Mouse (Mus musculus): ENCODE measurements around the gene Eif4a2. TPM values are rescaled to one million over a fixed set of nuclear protein-coding genes. Genes with fewer than 3 reads are reported as not detected.
"Not testable (repeated sequence)": the region's sequence is repeated elsewhere in the genome, so short reads cannot be mapped to it uniquely, and the experiment has no call there.

The Eif4a2 gene
- total and polyA plus RNA-seq, 3 experiments: 358 to 660 (median 475) TPM

DNA sequence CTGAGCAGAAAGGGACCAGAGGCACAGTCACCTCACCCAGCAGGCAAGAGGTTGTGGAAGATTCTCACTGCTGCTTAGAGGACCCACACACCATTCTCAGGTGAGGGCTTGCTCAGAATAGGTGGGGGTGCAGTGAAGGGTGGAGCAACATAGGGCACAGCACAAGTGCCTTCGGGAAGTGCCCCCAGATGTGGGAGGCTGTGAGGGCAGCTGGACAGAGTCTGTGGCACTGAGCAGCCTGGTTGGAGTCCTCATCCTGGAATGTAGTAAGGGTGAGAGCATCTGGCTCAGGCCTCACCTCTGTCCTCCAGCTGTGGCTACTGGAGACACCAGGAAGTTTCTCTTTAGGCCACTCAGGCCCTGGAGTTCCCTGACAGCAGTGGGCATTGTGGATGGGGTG is 10.4 kb upstream of the Eif4a2 start:
- H3K4me3 ChIP-seq (replicated peaks in 1 of 3; ENCODE audit: low read depth in 2 of 3, low read length in 2 of 3, poor library complexity in 1 of 3); dilution Hi-C loops (cut with MboI; ENCODE audit: extremely low pct_ligation_motif_present, extremely low pct_unique_long_range_greater_than_20kb, low sequenced_read_pairs); H3K27ac ChIP-seq (ENCODE audit: insufficient read depth, low read depth); in situ Hi-C loops (cut with MboI; ENCODE audit: low pct_ligation_motif_present, low pct_unique_long_range_greater_than_20kb, low sequenced_read_pairs); H3K9me3 ChIP-seq (replicated peaks; ENCODE audit: low read length); H3K9ac ChIP-seq (ENCODE audit: insufficient read depth, low read depth); H3K27me3 ChIP-seq (replicated peaks); H3K79me2 ChIP-seq (replicated peaks; ENCODE audit: control insufficient read depth, extremely low read depth, insufficient read depth, poor library complexity, severe bottlenecking); H3K4me2 ChIP-seq (ENCODE audit: insufficient read depth, low read depth, poor library complexity, severe bottlenecking); DNase-seq (ENCODE audit: extremely low read depth): not testable (repeated sequence)
- Histone ChIP-seq H3K4me1 (ENCODE audit: control insufficient read depth in 1 of 2, insufficient read depth in 2 of 2) (peaks cover 6 to 56% of the 10 kb centered on the region in 2 experiments), H3K36me3 (replicated peaks in 1 of 2; ENCODE audit: control insufficient read depth in 1 of 2, insufficient read depth in 1 of 2, low read length in 1 of 2) (peaks cover 0 to 17% of the 10 kb centered on the region in 2 experiments)

DNA sequence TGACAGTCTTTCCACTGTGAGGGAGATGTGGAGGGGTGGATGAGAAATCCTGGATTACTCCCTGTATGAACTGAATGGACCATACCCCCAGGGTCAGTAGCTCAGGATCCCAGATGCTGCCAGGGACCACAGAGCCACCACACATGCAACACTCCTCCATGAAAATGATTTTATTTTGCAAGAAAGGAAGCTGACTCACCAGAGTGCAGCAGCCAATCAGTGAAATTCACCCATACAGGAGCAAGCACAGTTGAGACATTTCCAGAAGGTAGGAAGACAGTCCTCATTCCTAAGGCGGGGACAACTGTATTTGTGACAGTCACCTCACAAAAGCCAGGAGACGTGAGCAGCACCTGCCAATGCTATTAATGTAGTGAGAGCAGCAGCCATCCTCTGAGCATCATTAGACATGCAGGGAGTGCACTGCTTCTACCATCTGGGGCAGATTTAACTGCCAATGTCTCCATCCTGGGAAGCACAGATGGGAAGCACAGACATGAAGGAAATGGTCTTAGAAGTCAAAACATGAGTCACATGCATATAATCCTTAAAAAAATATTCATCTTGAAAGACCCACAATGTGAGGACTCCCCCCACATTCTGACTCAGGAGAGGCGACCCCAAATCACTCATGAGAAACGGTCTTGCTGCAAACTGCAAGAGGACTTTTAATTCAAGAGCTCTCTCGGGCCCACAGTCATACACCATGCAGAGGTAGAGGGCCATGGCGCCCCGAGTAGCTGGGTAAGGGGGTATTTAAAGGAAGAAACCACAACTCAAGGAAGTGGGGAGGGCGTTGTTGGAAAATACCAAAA is 9.7 kb upstream of the Eif4a2 start:
- Histone ChIP-seq H3K36me3 (replicated peaks in 1 of 2; ENCODE audit: control insufficient read depth in 1 of 2, insufficient read depth in 1 of 2, low read length in 1 of 2) (peaks cover 0 to 17% of the 10 kb centered on the region in 2 experiments), H3K4me1 (ENCODE audit: control insufficient read depth in 1 of 2, insufficient read depth in 2 of 2) (peaks cover 6 to 56% of the 10 kb centered on the region in 2 experiments)
- DNase-seq (ENCODE audit: extremely low read depth); in situ Hi-C loops (cut with MboI; ENCODE audit: low pct_ligation_motif_present, low pct_unique_long_range_greater_than_20kb, low sequenced_read_pairs); H3K9me3 ChIP-seq (replicated peaks; ENCODE audit: low read length); H3K4me2 ChIP-seq (ENCODE audit: insufficient read depth, low read depth, poor library complexity, severe bottlenecking); H3K27ac ChIP-seq (ENCODE audit: insufficient read depth, low read depth); dilution Hi-C loops (cut with MboI; ENCODE audit: extremely low pct_ligation_motif_present, extremely low pct_unique_long_range_greater_than_20kb, low sequenced_read_pairs); H3K27me3 ChIP-seq (replicated peaks); H3K9ac ChIP-seq (ENCODE audit: insufficient read depth, low read depth); H3K79me2 ChIP-seq (replicated peaks; ENCODE audit: control insufficient read depth, extremely low read depth, insufficient read depth, poor library complexity, severe bottlenecking); H3K4me3 ChIP-seq (replicated peaks in 1 of 3; ENCODE audit: low read depth in 2 of 3, low read length in 2 of 3, poor library complexity in 1 of 3): not testable (repeated sequence)

DNA sequence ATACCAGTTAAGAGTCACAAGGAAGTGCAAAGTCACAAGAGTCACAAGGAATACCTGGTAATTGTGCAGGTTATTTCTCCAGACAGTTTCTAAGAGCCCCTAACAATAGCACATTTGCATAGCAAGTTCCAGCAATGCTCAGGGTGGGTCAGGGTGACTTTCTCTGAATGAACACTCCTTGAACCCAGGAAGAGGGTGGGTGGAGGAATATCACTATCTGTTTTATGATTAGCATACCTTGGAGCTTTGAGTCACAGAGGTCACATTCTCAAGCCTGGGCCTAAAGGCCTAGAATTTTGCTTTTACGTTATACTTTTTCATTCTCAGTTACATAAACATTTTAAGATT is 9.2 kb upstream of the Eif4a2 start:
- H3K4me3 ChIP-seq (replicated peaks in 1 of 3; ENCODE audit: low read depth in 2 of 3, low read length in 2 of 3, poor library complexity in 1 of 3); H3K27me3 ChIP-seq (replicated peaks); H3K4me2 ChIP-seq (ENCODE audit: insufficient read depth, low read depth, poor library complexity, severe bottlenecking); H3K79me2 ChIP-seq (replicated peaks; ENCODE audit: control insufficient read depth, extremely low read depth, insufficient read depth, poor library complexity, severe bottlenecking); dilution Hi-C loops (cut with MboI; ENCODE audit: extremely low pct_ligation_motif_present, extremely low pct_unique_long_range_greater_than_20kb, low sequenced_read_pairs); in situ Hi-C loops (cut with MboI; ENCODE audit: low pct_ligation_motif_present, low pct_unique_long_range_greater_than_20kb, low sequenced_read_pairs); H3K9ac ChIP-seq (ENCODE audit: insufficient read depth, low read depth); H3K9me3 ChIP-seq (replicated peaks; ENCODE audit: low read length); H3K27ac ChIP-seq (ENCODE audit: insufficient read depth, low read depth); DNase-seq (ENCODE audit: extremely low read depth): not testable (repeated sequence)
- H3K4me1 ChIP-seq (ENCODE audit: control insufficient read depth in 1 of 2, insufficient read depth in 2 of 2): peaks cover 6 to 56% of the 10 kb centered on the region in 2 experiments
- peaks cover 0 to 17% of the 10 kb centered on the region in 2 experiments for H3K36me3 ChIP-seq (replicated peaks in 1 of 2; ENCODE audit: control insufficient read depth in 1 of 2, insufficient read depth in 1 of 2, low read length in 1 of 2)

DNA sequence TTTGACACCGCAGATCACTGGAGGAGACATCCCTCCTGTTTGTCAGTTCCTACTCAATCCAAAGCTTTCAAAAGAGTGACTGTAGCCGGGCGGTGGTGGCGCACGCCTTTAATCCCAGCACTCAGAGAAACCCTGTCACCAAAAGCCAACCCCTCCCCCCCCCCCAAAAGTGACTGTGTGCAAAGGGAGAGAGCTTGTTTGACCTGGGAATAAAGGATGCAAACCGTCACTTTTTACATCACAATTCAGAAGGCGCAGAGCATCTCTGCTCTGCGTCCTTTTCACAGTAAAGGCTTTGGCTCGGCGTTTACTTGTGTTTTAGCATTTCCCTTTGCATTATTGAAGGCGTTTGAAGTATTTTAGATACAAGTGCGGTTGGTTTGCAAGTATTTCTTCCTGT is 7.6 kb upstream of the Eif4a2 start:
- dilution Hi-C loops (cut with MboI; ENCODE audit: extremely low pct_ligation_motif_present, extremely low pct_unique_long_range_greater_than_20kb, low sequenced_read_pairs) (no loop called here), in situ Hi-C loops (cut with MboI; ENCODE audit: low pct_ligation_motif_present, low pct_unique_long_range_greater_than_20kb, low sequenced_read_pairs) (no loop called here)
- no peaks in the 10 kb centered on the region for H3K79me2 ChIP-seq (replicated peaks; ENCODE audit: control insufficient read depth, extremely low read depth, insufficient read depth, poor library complexity, severe bottlenecking)
- H3K4me3 ChIP-seq (replicated peaks in 1 of 3; ENCODE audit: low read depth in 2 of 3, low read length in 2 of 3, poor library complexity in 1 of 3): no peak overlapping the region
- no peaks in the 10 kb centered on the region for H3K27me3 ChIP-seq (replicated peaks)
- TF ChIP-seq RCOR1 (conservative IDR thresholded peaks at IDR 0.05; ENCODE audit: low read depth, low read length) (no peak), TBP (conservative IDR thresholded peaks at IDR 0.05; ENCODE audit: low read depth, low read length) (no peak), E2F4 (IDR thresholded peaks at IDR 0.05; ENCODE audit: insufficient replicate concordance, low read depth, low read length) (no peak), MAFK (IDR thresholded peaks at IDR 0.05; ENCODE audit: insufficient replicate concordance, low read length) (no peak), EP300 (IDR thresholded peaks at IDR 0.05; ENCODE audit: low read length) (no peak), NRF1 (IDR thresholded peaks at IDR 0.05; ENCODE audit: low read depth, low read length) (no peak), UBTF (IDR thresholded peaks at IDR 0.05; ENCODE audit: low read depth, low read length) (no peak), JUN (IDR thresholded peaks at IDR 0.05; ENCODE audit: insufficient read depth, low read depth, low read length) (no peak), ZKSCAN1 (IDR thresholded peaks at IDR 0.05; ENCODE audit: borderline replicate concordance, low read depth, low read length) (no peak), MEF2A (IDR thresholded peaks at IDR 0.05; ENCODE audit: borderline replicate concordance, low read depth, low read length) (no peak), HCFC1 (IDR thresholded peaks at IDR 0.05; ENCODE audit: low read depth, low read length) (no peak), CTCF (conservative IDR thresholded peaks at IDR 0.05 in 1 of 2, IDR thresholded peaks at IDR 0.05 in 1 of 2; ENCODE audit: low read depth in 2 of 2, low read length in 2 of 2) (no peak), USF1 (IDR thresholded peaks at IDR 0.05; ENCODE audit: low read depth, low read length) (no peak), BHLHE40 (IDR thresholded peaks at IDR 0.05; ENCODE audit: low read depth, low read length) (no peak), MAX (IDR thresholded peaks at IDR 0.05; ENCODE audit: low read length) (no peak), ETS1 (conservative IDR thresholded peaks at IDR 0.05; ENCODE audit: low read depth, low read length) (no peak)
- no peak overlapping the region for H3K9ac ChIP-seq (ENCODE audit: insufficient read depth, low read depth)
- H3K36me3 ChIP-seq (replicated peaks in 1 of 2; ENCODE audit: control insufficient read depth in 1 of 2, insufficient read depth in 1 of 2, low read length in 1 of 2): peaks cover 0 to 17% of the 10 kb centered on the region in 2 experiments
- no peak overlapping the region for H3K27ac ChIP-seq (ENCODE audit: insufficient read depth, low read depth)
- H3K4me2 ChIP-seq (ENCODE audit: insufficient read depth, low read depth, poor library complexity, severe bottlenecking): no peak overlapping the region
- no peak for DNase-seq (ENCODE audit: extremely low read depth)
- no peaks in the 10 kb centered on the region for H3K9me3 ChIP-seq (replicated peaks; ENCODE audit: low read length)
- H3K4me1 ChIP-seq (ENCODE audit: control insufficient read depth in 1 of 2, insufficient read depth in 2 of 2): peaks cover 9 to 61% of the 10 kb centered on the region in 2 experiments
